Mouse (Mus musculus): ENCODE measurements around the gene Sbk3.

GRCm38 (mm10) chr7:4936832-4937231 lies 34.1 kb downstream of the Sbk3 start:
- TF ChIP-seq CTCF (IDR thresholded peaks at IDR 0.05; ENCODE audit: control insufficient read depth, insufficient read depth, low read length) (no peak), POLR2A (IDR thresholded peaks at IDR 0.05; ENCODE audit: borderline replicate concordance, control insufficient read depth, low read depth, low read length) (no peak)

All from bone marrow, adult 2 months (tissue).